Mouse (Mus musculus) thymus, adult 18-20 months (tissue): ENCODE data around the gene Myo1d.

Experiments used
- DNase-seq, 2 experiments: peaks; one replicate each; pipeline ENCODE4 v3.0.0; 2022; ENCODE audit warnings: mixed read lengths in 2 of 2

Gene Myo1d

GRCm38 (mm10) chr11:80778916-80779526 is 804 bp downstream of the Myo1d start:
- DNase-seq: no peak

- no peak for DNase-seq
Observed at GRCm38 (mm10) chr11:80778157-80778556, 1.7 kb downstream of the Myo1d start.

GRCm38 (mm10) chr11:80777708-80778107 is 2.1 kb downstream of the Myo1d start:
- no peak for DNase-seq

GRCm38 (mm10) chr11:80775535-80775934 is 4.3 kb downstream of the Myo1d start:
- no peak for DNase-seq

GRCm38 (mm10) chr11:80772595-80773210 is 7.1 kb downstream of the Myo1d start:
- no peak for DNase-seq

- no peak for DNase-seq
Observed at GRCm38 (mm10) chr11:80771596-80772250, 8.1 kb downstream of the Myo1d start.

GRCm38 (mm10) chr11:80771186-80771585 is 8.6 kb downstream of the Myo1d start:
- DNase-seq: no peak

- DNase-seq: no peak
Observed at GRCm38 (mm10) chr11:80767320-80767617, 12.6 kb downstream of the Myo1d start.

- no peak for DNase-seq
Observed at GRCm38 (mm10) chr11:80766472-80767319, 13.1 kb downstream of the Myo1d start.

- DNase-seq: no peak
Observed at GRCm38 (mm10) chr11:80766068-80766467, 13.8 kb downstream of the Myo1d start.

- DNase-seq: no peak
Observed at GRCm38 (mm10) chr11:80762066-80762465, 17.8 kb downstream of the Myo1d start.

- no peak for DNase-seq
Observed at GRCm38 (mm10) chr11:80761285-80761974, 18.4 kb downstream of the Myo1d start.

GRCm38 (mm10) chr11:80759023-80759422 is 20.8 kb downstream of the Myo1d start:
- DNase-seq: no peak

- DNase-seq: no peak
Observed at GRCm38 (mm10) chr11:80754201-80754600, 25.6 kb downstream of the Myo1d start.

- no peak for DNase-seq
Observed at GRCm38 (mm10) chr11:80751168-80751567, 28.7 kb downstream of the Myo1d start.

- no peak for DNase-seq
Observed at GRCm38 (mm10) chr11:80749187-80749586, 30.6 kb downstream of the Myo1d start.

- DNase-seq: no peak
Observed at GRCm38 (mm10) chr11:80745426-80745825, 34.4 kb downstream of the Myo1d start.

- no peak for DNase-seq
Observed at GRCm38 (mm10) chr11:80743823-80744410, 35.9 kb downstream of the Myo1d start.

GRCm38 (mm10) chr11:80742462-80742861 is 37.4 kb downstream of the Myo1d start:
- no peak for DNase-seq

- no peak for DNase-seq
Observed at GRCm38 (mm10) chr11:80734771-80735170, 45.1 kb downstream of the Myo1d start.

GRCm38 (mm10) chr11:80724701-80725100 is 55.1 kb downstream of the Myo1d start:
- DNase-seq: no peak

GRCm38 (mm10) chr11:80723406-80724047 is 56.3 kb downstream of the Myo1d start:
- no peak for DNase-seq
